Mouse (Mus musculus) liver, postnatal 0 days (tissue): ENCODE measurements at regions not wholly inside any gene's neighbourhood (a gene's known extent, or its start where the extent isn't known, plus 50 kb on each side); places are given as distances from the start of the nearest gene placed in this dataset.

ENCODE experiments used
- CTCF ChIP-seq: sonication (generic); IDR thresholded peaks from 2 replicates; pipeline ENCODE4 v1.5.1; 2016; ENCODE audit warnings: antibody characterized with exemption, low read depth
- EP300 ChIP-seq: IDR thresholded peaks from 2 replicates; pipeline ENCODE4 v1.6.1; 2016; ENCODE audit warnings: antibody characterized with exemption, low read depth, mild to moderate bottlenecking

- TF ChIP-seq CTCF (no peak), EP300 (no peak)
Measured at GRCm38 (mm10) chr12:27089206-27089605, 253.2 kb downstream of the Sox11 start.
